Mouse (Mus musculus) ES-E14 (cell line): Measurements from ENCODE around the gene Cabp4.

ENCODE experiments used
- HCFC1 ChIP-seq: IDR thresholded peaks from 2 replicates; pipeline ENCODE4 v1.6.1; 2012; ENCODE audit warnings: low read length, inconsistent platforms, borderline replicate concordance; ENCODE audit not compliant: insufficient read depth
- MAFK ChIP-seq: IDR thresholded peaks from 2 replicates; pipeline ENCODE4 v1.6.1; 2014; ENCODE audit warnings: mild to moderate bottlenecking, low read depth, low read length, inconsistent platforms; ENCODE audit not compliant: insufficient read depth

- TF ChIP-seq MAFK (no peak), HCFC1 (no peak)
Measured at GRCm38 (mm10) chr19:4102049-4102448, 41.8 kb downstream of the Cabp4 start.
